Mouse (Mus musculus) embryo, embryonic 11.5 days (tissue): Measurements from ENCODE around the gene Cdkl2.

ENCODE experiments used
- DNase-seq: peaks from one replicate; pipeline ENCODE4 v3.0.0-alpha.2; 2012; ENCODE audit warnings: low read depth, low spot score

The Cdkl2 gene

DNA sequence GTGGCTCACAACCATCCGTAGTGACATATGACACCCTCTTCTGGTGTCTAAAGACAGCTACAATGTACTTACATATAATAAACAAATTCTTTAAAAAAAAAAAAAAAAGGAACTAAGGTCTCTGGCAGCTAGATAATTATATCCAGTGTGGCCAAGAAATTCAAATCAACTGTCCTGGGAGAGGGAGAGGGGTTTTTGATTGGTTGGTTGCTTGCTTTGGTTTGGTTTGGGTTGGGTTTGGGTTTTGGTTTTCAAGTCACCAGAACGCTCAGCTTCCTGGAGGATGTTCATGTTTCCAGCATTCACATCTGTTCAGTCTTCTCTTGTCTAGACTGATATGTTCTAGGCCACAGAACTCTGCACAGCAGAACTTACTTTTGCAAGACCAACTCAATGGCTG lies 50.6 kb downstream of the Cdkl2 start:
- DNase-seq, result no peak

DNA sequence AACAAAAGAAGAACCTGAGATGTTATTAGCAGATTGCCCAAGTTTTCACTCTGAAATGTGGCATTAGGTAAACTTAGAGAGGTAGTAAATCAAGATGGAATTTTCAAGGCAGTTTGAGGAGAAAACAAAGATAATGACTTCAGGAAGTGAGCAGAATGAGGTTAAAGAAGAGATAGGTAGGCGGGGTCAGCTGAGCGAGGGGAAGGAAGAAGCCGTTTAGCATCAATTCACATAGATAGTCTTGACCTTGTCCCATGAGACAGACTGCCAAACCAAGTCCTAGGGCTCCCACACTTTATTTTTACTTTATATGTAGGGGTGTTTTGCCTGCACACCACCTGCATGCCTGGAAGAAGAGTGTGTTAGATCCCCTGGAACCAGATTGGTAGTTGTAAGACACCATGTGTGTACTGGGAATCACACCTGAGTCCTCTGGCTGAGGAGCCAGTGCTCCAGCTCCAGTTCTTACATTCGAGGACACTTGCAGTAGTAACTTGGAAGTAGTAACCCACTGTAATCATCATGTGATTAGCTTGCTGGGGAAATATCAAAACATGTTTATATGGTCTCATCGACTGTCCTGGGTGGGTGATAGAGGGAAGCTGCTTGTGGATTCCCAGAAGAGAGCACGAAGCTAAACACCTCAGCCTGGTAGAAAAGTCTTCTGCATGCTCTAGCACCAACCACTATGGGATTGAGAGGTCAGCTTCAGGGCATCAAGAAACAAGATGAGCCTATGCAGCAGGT lies 52.3 kb downstream of the Cdkl2 start:
- no peak for DNase-seq

DNA sequence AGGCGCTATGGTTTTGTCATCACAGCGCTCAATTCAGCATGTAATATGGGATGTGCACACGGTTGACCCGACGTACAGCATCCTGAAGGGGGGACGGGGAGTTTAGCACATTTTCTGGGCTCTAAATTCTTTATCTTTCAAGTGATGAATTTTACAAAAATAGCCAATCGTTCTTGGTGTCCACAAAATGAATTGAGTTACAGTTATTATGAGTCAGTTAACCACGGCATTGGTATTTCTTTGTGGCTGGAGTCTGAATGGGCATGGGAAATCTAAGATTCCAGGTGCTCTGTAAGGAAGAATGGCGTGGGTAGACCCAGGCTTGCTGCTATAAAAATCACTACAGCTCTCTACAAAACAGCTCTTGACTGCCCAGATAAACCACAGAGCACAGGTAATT lies 54.4 kb downstream of the Cdkl2 start:
- DNase-seq, result no peak

DNA sequence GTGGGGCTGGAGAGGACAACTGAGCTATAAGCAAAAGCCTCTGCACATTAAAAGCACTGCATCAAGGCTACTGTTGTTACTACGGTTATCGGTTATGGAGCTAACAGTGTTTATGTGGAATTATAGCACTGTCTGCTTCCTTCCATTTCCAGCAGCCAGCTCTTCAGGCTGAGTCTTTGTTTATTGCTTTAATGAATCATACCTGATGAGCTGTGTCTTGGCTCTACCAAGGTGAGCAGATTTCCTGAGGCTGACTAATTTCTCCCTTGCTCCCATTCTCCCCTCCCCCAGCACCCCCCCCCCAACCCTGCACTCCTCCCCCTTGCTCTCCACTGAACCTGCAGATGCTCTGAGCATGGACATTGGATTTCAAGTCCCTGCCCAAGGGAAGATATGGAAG lies 55.9 kb downstream of the Cdkl2 start:
- no peak for DNase-seq

DNA sequence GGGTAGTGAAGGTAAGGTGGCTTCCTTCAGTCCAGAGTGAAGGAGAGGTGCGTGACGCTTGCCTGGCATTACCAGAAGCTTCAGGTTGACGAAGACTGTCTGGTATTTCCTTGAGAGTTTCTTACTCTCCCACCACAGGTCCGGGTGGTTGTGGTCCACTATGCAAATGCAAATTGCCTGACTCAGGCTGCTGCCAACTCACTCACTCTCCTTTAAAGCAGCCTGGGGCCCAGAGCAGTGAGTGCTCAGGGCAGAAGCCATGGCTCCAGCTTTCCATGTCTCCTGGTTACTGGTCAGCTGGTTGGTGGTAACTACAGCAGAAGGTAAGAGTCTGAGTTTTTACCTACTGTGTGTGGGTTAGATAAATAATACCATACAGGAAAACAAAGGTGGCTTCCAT lies 56.4 kb downstream of the Cdkl2 start, which contains the start of gene Odaph:
Odaph (plus strand) TSS at position 240 of the 400 bp plus-strand sequence.
- DNase-seq, result no peak

DNA sequence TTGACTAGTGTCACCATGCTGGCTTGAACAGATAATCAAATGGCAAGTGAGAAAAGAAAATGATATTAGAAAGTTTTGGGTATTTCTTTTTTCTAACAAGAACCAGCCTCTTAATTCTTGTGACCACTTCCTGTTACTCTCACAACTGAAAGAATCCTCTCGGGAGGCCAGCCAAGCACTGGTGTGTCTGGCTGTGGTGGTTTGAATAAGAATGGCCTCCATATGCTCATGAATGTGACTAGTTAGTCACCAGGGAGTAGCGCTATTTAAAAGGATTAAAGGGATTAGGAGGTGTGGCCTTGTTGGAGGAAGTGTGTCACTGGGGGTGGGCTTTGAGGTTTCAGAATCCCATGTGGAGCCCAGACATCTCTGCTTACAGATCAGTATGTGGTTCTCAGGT lies 58.0 kb downstream of the Cdkl2 start:
- no peak for DNase-seq

DNA sequence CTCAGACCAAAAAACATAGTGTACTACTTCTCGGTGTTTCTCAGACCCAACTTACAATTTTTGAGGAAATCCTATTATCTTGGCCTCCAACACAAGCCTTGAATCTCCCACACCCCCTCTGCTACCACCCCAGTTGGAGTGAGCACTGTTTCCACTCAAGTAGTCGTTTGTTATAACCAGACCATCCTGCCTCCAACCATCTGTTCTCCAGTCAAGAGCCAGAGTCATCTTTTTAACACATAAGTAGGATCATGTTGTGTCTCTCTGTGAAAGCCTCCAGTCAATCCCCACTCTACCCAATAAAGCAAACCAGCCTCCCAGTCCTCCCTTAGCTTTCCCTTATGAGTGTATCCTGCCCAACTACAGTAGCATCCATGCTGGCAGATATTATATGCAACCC lies 60.2 kb downstream of the Cdkl2 start:
- DNase-seq, result no peak

DNA sequence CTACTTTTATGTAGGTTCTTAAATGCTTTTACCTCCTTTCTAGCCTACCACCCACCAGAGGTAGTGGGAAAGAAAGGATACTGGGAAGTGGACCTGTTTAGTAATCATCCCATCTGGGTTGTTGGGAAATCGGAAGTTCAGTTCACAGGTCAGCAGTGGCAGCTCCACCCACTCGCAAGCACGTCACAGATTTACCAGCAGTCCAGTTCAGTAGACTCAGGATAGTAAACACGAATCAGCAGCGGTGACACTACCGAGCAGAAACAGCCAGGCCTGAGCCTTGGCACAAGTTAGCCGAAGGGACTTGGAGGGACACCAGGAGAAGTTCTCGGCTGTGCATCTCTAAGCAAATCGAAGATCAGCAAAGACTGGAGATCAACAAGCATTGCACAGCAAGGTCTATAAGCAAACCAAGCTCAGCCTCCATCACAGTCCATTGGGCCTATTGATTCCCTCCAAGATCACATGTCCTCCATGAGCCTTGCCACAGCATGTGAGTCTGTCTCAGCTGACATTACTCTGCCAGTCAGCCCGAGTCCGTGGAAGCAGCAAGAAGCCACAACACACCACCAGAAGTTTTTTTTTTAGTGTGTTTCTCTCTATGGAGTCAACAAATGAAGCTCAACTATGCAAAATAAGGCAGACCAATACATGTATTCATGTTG lies 62.4 kb downstream of the Cdkl2 start:
- no peak for DNase-seq

DNA sequence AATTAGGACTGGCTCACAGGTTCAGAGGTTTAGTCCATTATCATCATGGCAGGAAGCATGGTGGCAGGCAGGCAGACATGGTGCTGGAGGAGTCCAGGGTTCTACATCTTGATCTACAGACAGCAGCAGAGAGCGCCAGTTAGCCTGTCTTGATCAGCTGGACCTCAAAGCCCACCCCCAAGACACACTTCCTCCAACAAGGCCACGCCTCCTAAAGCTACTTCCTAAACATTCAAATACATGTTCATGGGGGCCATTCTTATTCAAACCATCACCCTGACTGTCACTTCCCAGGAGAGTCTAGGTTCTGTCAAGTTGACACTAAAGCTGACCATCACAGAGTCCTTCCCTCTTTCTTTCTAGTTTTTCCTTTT lies 66.3 kb downstream of the Cdkl2 start:
- no peak for DNase-seq

DNA sequence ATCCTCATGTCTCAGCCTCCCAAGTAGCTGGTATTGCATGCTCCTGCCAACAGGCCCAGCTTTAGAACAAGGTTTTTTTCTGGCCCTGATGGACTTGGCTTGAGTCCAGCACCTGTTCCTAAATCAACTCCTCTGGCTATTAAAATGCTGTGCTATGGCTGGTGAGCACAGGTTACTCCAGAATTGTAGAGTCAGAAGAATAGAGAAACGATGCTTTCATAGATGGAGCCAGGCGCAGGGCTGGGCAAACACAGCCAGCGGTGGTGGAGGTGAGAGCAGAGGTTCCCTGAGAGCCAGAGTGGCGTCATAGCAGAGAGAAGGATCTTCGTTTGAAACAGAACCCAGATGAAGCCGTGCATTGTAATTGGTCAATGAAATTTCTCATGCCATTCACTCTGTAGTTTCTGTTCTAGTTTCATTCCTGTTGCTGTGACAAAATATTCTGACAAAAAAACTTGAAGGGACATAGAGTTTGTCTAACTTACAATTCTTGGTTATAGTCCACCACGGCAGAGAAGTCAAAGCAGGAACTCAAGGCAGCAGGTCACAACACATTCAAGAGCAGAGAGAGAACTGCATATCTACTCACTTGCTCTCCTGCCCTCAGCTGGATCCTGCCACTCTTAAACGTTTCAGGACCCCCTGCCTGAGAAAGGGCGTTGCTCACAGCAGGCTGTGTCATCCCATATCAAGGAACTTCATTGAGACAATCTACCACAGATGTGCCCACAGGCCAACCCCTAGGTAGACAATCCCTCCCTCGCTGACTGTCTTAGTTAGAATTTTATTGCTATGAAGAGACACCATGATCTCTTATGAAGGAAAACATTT lies 66.9 kb downstream of the Cdkl2 start:
- no peak for DNase-seq

DNA sequence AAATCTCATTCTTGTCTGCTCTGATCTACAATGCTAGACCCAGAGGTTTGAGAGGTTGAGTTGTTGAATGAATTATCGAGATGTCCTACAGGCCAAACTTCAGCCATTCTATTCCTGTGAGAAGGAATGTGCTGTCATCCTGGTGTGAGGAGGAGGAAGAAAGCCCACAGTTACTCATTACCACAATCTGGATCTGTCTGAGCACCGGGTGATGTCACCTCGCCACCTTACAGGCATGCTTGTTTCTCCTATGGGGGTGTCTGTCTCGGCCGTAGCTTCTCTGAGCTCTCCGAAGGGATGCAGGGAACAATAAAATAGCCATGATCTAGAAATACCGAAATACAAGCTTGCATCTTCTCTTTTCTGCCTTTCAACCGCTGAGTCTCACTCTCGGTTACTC lies 67.9 kb downstream of the Cdkl2 start:
- DNase-seq, result no peak

DNA sequence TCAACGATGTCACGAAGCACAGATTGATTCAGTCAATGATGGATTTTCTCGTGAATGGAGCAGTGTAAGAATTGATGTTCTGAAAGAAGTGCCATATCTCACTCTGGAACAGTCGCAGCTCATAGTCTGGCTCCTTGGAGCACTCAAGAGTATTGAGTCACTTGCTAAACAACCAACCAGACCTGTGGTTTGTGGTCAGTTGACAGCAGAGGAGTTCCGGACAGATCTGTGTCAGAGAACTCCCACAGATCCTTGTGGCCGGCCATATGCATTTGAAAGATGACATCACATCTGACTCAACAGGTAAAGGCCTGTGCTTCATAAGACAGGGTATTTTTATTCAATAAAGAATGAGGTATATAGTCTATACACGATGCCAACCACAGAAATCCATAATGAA lies 69.7 kb downstream of the Cdkl2 start:
- no peak for DNase-seq

DNA sequence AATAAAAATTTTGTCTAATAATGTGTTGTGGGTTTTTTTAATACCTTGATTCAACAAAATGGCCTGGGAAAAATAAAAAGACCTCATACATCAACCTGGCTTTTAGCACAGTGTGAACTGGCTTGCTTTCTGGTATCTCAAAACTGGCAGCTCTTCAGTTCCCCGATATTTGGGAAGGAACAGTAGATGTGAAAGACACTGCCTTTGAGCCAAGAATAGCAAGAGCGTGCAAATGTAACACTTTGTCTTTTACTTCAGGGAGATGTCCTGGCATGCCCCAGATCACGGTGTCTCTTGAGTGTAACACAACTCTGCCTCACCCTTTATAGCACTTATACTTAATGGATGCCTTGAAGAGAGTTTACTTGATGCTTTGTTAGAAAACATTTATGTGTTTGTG lies 71.6 kb downstream of the Cdkl2 start:
- DNase-seq, result no peak

DNA sequence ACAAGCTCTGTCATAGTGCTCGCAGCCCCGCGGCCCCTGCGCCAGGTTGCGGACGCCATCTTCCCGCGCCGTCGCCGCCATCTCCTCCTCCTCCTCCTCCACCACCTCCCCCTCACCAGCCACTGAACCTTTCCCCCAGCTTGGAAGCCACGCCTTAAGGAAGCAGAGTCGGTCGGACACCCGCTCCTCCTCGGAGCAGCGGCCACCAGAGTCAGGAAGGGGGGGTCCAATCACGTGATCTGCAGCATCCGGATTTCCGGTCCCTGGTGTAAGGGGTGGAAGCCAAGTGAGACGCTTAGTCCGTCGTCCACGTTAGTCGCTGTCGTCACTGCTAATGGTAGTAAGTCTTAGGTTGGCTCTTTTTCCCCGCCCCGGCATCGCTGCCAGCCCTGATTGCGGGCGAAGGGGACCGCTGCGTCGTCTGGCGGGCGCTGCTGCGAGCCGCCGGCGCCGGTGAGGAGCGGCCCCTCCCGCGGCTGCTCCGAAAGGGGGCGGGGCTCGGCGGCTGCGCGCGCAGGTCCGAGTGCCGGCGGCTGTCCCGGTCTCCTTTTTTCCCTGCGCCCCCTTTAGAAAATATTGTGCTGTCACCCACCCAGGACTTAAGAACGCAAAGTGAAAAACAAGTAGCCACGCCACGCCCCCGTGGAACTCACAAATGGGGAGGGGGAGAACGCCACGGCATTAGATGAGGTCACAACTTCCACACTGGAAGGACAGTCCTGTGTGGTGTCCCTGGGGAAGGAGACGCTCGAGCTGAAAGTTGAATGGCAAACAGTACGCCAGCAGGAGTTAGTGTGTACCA lies 80.8 kb downstream of the Cdkl2 start, which contains the start of gene Rchy1:
Rchy1 (minus strand) TSS at position 430 of the 802 bp plus-strand sequence.
- DNase-seq, result peak; percentile 90

DNA sequence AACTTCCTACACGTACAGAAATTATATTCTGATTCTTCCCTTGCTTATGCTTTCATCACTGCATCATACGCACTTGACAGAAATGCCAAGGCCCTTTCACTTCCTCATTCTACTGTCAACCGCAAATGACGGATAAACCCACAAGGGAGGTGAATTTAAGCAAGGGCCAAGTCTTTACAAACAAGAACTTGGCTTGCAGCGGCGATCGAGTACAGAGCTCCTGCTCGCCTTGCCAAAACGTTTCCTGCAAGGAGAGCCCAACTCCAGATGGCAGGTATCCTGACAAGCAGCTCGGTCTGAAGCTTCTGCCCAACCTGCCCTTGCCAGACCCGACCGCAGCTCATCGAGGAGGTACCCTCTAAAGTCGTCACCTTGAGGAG lies 81.4 kb downstream of the Cdkl2 start:
- DNase-seq, result no peak

DNA sequence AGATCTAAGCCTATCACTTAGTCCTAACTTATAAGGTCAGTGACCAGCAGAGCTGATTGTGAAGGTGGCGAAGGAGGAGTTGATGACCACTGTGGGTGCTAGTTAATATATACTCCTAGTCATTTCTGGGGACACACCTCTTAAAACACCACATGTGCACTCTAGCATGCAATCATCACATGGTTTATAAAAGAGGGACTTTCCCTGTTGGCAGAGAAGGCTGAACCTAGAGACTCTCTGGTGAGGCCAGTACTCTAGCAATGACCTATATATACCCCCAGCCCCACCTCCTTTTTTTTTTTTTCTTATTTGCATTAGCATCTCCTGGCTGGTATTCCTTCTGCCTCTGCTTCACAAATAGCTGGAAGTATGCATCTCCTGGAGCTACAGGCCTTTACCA lies 82.3 kb downstream of the Cdkl2 start:
- DNase-seq, result no peak

DNA sequence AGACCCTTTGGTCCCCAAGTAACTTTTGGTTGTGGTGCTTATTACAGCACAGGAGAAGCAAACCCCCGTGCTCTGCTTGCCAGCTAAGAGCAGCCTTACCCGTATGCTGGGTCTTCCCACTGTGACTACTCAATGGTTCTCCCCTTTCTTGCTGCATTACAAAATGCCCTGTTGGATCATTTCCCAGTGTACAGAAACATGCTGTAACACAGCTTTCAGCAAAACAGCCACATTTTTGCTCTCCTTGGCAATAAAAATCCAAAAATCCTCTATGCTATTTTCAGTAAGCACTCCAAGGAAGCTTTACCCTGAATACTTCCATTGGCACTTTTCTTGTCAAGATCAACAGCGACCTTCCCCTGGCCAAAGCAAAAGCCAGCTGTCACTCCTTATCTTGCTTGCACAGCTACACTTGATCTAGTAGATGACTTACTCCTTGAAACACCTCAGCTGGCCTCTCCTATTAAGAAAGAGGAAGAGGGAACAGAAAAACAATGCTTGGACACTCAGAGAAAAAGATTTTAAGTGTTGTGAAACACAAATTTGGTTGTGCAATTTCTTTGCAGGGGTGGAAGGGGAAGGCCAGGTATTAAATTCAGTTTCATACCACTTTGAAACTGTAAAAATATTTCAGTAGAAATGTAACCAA lies 83.0 kb downstream of the Cdkl2 start:
- DNase-seq, result no peak

DNA sequence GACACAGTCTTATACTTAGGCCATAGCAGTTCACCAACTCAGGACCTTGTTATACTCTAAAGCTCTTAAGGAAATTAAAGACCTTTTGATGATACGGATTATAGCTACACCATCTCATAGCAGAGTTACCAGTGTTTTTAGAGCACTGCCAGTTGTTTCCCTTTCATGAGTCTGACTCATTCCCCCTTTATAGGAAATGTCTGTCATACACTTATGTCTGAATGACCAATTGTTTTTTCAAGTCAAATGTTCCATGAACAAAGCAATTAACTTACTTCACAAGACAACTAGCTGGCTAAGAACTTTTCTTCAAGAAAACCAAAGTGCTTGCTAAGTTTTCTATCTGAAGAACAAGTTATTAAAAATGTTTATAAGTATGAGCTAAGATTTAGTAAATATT lies 83.7 kb downstream of the Cdkl2 start:
- DNase-seq, result no peak

DNA sequence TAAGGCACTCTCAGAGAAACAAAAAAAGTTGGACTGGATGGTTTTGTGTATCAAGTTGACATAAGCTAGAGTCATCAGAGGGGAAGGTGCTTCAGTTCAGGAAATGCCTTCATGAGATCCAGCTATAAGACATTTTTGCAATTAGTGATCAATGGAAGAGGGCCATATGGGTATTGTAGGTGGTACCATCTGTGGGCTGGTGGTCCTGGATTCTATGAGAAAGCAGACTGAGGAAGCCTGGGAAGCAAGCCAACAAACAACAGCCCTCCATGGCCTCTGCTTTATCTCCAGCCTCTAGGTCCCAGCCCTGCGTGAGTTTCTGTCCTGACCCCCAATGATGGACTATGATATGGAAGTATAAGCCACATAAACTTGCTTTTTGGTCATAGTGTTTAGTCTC lies 84.6 kb downstream of the Cdkl2 start:
- no peak for DNase-seq

DNA sequence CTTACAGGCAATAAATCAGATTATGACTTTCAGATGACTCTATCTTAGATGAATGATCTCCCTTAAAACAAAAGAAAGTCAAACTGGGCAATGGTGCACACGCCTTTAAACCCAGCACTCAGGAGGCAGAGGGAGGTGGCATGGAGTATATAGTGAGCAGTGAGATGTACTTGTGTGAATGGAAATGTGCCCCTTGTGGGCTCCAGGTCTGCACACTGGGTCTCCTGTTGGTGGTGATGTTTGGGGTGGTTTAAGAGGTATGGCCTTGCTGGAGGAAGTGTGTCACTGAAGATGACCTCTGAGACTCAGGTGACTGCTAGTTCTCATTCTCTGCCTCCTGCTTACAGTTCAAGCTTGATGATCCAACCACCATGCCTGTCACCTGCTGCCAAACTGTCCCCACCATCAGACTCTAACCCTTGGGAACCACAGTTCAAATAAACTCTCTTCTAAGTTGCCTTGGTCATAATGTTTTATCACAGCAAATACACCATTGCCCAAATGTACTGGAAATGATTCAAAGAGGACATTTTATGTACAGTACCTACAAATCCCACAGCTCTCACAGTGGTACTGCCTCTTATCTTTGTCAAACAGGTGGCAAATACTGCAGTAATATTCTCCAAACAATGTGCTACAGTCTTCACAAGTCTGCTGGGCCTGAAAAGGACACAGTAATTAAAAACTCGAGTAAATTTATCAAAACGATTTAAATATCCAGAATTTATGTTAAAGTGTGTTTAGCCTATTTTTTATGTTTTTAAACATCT lies 86.5 kb downstream of the Cdkl2 start:
- DNase-seq, result no peak
